Comparison of ENCODE assay signal across 22 mouse cellular contexts in genomic region chr7:132244637-132245036, GRCm38 (mm10).
DNase-seq lines count a peak whose midpoint lies in the region; ATAC-seq and TF ChIP-seq lines count a peak whose summit lies in the region.
"Had no signal": no experiment of that assay in that cellular context is flagged by ENCODE, and none has a peak within 500 bp of the region (broad histone marks: within the 10 kb centered on the region; RNA-seq: fewer than 3 reads in every experiment).

No protein-coding gene starts in this region.

- no peak for ATAC-seq in forebrain, embryonic 13.5 days
- no peak for ATAC-seq in midbrain, embryonic 11.5 days (ENCODE audit: low FRiP score)
- ATAC-seq: activated CD4-positive, CD25-positive, alpha-beta regulatory T cell, adult 4 months; CD4-positive, CD25-positive, alpha-beta regulatory T cell, adult 4 months; Patski had no signal

- peak overlapping the region; percentile 30; the same call in 1 of the 2 replicates for H3K27ac ChIP-seq in forebrain, embryonic 10.5 days
- H3K27ac ChIP-seq in forebrain, embryonic 13.5 days: no peak overlapping the region
- H3K27ac ChIP-seq in midbrain, embryonic 10.5 days (replicated peaks): peak overlapping the region; percentile 55
- H3K27ac ChIP-seq in midbrain, embryonic 11.5 days (ENCODE audit: low read depth, low read length): no peak overlapping the region
- H3K27ac ChIP-seq in testis, adult 2 months (ENCODE audit: control insufficient read depth, insufficient read depth, low read depth, low read length): peak overlapping the region; percentile 73

- no peak overlapping the region for H3K4me3 ChIP-seq in forebrain, embryonic 10.5 days
- H3K4me3 ChIP-seq in forebrain, embryonic 13.5 days: no peak overlapping the region
- H3K4me3 ChIP-seq in midbrain, embryonic 10.5 days: no peak overlapping the region
- H3K4me3 ChIP-seq in midbrain, embryonic 11.5 days (ENCODE audit: low read depth, low read length): no peak overlapping the region
- peak overlapping the region; percentile 80 for H3K4me3 ChIP-seq in testis, adult 2 months (ENCODE audit: control insufficient read depth, low read depth, low read length)

- WGBS in forebrain, embryonic 10.5 days: 95% methylated on average over 14 of the region's 14 CpGs
- WGBS in forebrain, embryonic 13.5 days: 92% methylated on average over 14 of the region's 14 CpGs
- 90% methylated on average over 14 of the region's 14 CpGs for WGBS in midbrain, embryonic 10.5 days
- 91% methylated on average over 14 of the region's 14 CpGs for WGBS in midbrain, embryonic 11.5 days

- no peak overlapping the region for H3K4me2 ChIP-seq in forebrain, embryonic 13.5 days
- H3K4me2 ChIP-seq in midbrain, embryonic 11.5 days: no peak overlapping the region

- DNase-seq in forebrain, embryonic 10.5 days (ENCODE audit: extremely low spot score, low spot score): no peak
- no peak for DNase-seq in midbrain, embryonic 10.5 days (ENCODE audit: low spot score)
- no peak for DNase-seq in midbrain, embryonic 11.5 days (ENCODE audit: low spot score, missing footprints)
- no peak for DNase-seq in testis, postnatal 14 days (ENCODE audit: low spot score)
- peak; percentile 39 for DNase-seq in R1 (ENCODE audit: low read depth, low spot score)
- no peak for DNase-seq in ovary, postnatal 14 days (ENCODE audit: low spot score)
- DNase-seq: adrenal gland, adult 2 months; adrenal gland, adult 8-10 months; adrenal gland, postnatal 10 days; adrenal gland, postnatal 14 days; adrenal gland, postnatal 25 days; adrenal gland, postnatal 36 days; B cell, adult 2 months; cerebellum, adult 11 months; cerebellum, adult 11-12 months; cerebellum, adult 18-20 months had no signal

- peak; percentile 92 for TF ChIP-seq POLR2A in testis, adult 2 months (IDR thresholded peaks at IDR 0.05; ENCODE audit: control insufficient read depth, low read depth, low read length)

- peaks cover 44% of the 10 kb centered on the region for H3K4me1 ChIP-seq in forebrain, embryonic 10.5 days
- H3K4me1 ChIP-seq in forebrain, embryonic 13.5 days: peaks cover 38% of the 10 kb centered on the region
- H3K4me1 ChIP-seq in midbrain, embryonic 10.5 days: peaks cover 49% of the 10 kb centered on the region
- H3K4me1 ChIP-seq in midbrain, embryonic 11.5 days (ENCODE audit: control insufficient read depth, insufficient read depth, low read length): peaks cover 33% of the 10 kb centered on the region
- peaks cover 13% of the 10 kb centered on the region for H3K4me1 ChIP-seq in testis, adult 2 months (ENCODE audit: control insufficient read depth, insufficient read depth, low read length)

- no peak for TF ChIP-seq CTCF in testis, adult 2 months (IDR thresholded peaks at IDR 0.05; ENCODE audit: control insufficient read depth, insufficient read depth, insufficient replicate concordance, low read depth, low read length)

- H3K27me3 ChIP-seq in forebrain, embryonic 10.5 days (ENCODE audit: poor library complexity, severe bottlenecking): peaks cover 11% of the 10 kb centered on the region
- H3K27me3 ChIP-seq in forebrain, embryonic 13.5 days: no peaks in the 10 kb centered on the region
- H3K27me3 ChIP-seq in midbrain, embryonic 10.5 days (ENCODE audit: low read depth, poor library complexity, severe bottlenecking): no peaks in the 10 kb centered on the region
- no peaks in the 10 kb centered on the region for H3K27me3 ChIP-seq in midbrain, embryonic 11.5 days (ENCODE audit: control insufficient read depth, insufficient read depth, low read length)
- H3K27me3 ChIP-seq in testis, adult 2 months (ENCODE audit: control insufficient read depth, insufficient read depth, low read length): no peaks in the 10 kb centered on the region
- H3K27me3 ChIP-seq: Patski had no signal

- peaks cover 3% of the 10 kb centered on the region; the same call in 1 of the 2 replicates for H3K9me3 ChIP-seq in forebrain, embryonic 10.5 days
- no peaks in the 10 kb centered on the region for H3K9me3 ChIP-seq in forebrain, embryonic 13.5 days (replicated peaks)
- no peaks in the 10 kb centered on the region for H3K9me3 ChIP-seq in midbrain, embryonic 10.5 days (replicated peaks)
- H3K9me3 ChIP-seq in midbrain, embryonic 11.5 days (ENCODE audit: control insufficient read depth, low read length): no peaks in the 10 kb centered on the region

- H3K36me3 ChIP-seq in forebrain, embryonic 10.5 days (replicated peaks): peaks cover 39% of the 10 kb centered on the region
- H3K36me3 ChIP-seq in forebrain, embryonic 13.5 days (ENCODE audit: poor library complexity, severe bottlenecking): peaks cover 34% of the 10 kb centered on the region
- peaks cover 61% of the 10 kb centered on the region for H3K36me3 ChIP-seq in midbrain, embryonic 10.5 days
- H3K36me3 ChIP-seq in midbrain, embryonic 11.5 days (ENCODE audit: control insufficient read depth, insufficient read depth, low read length): peaks cover 5% of the 10 kb centered on the region; the same call in 1 of the 2 replicates
- H3K36me3 ChIP-seq in testis, adult 2 months (ENCODE audit: control insufficient read depth, insufficient read depth, low read length): no peaks in the 10 kb centered on the region
- H3K36me3 ChIP-seq: G1E had no signal

- no peak overlapping the region for H3K9ac ChIP-seq in forebrain, embryonic 13.5 days
- no peak overlapping the region for H3K9ac ChIP-seq in midbrain, embryonic 11.5 days (ENCODE audit: low read length)

Comparison
In these comparisons a context has a peak if more than half of its experiments do, and no peak if none do; other contexts are left out.
1. H3K27ac ChIP-seq: peak in forebrain, embryonic 10.5 days (single experiment), midbrain, embryonic 10.5 days (single experiment) and testis, adult 2 months (single experiment); none in forebrain, embryonic 13.5 days (single experiment) and midbrain, embryonic 11.5 days (single experiment).